21 mouse cellular contexts compared by ENCODE assay signal in the genomic region with DNA sequence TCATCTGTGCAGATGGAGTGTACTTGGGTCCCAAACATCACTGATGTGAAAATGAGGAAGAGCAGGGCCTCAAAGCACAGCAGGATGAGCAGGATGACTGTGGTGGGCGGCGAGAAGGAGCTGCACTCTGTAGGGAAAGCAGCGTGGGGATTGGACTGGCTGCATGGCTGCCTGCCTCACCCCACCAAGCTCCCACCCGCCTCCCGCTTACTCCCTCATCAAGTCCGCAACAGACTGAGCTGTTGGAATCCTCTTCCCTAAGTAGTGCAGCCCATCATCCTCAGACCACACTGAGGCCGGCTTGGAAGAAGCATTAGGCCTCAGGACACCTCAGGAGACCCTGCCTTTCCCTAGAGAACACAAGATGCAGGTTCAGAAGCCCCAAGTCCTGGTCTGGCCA. TPM values are rescaled to one million over a fixed set of nuclear protein-coding genes. Genes with fewer than 3 reads are reported as not detected.
A peak's percentile ranks its signal among the peaks of the same experiment; 100 is the strongest.
DNase-seq lines count a peak whose midpoint lies in the region; ATAC-seq and TF ChIP-seq lines count a peak whose summit lies in the region.
"Had no signal": no experiment of that assay in that cellular context is flagged by ENCODE, and none has a peak within 500 bp of the region (broad histone marks: within the 10 kb centered on the region; RNA-seq: fewer than 3 reads in every experiment).

No protein-coding gene starts in this region.

- no peak for TF ChIP-seq CTCF in kidney, postnatal 0 days (IDR thresholded peaks at IDR 0.05; ENCODE audit: low read depth)

- no peaks in the 10 kb centered on the region for H3K4me1 ChIP-seq in kidney, postnatal 0 days (replicated peaks; ENCODE audit: insufficient read depth, low read length)
- H3K4me1 ChIP-seq: embryonic facial prominence, embryonic 12.5 days; forebrain, embryonic 12.5 days; heart, embryonic 10.5 days; hindbrain, embryonic 12.5 days had no signal

- peaks cover 59% of the 10 kb centered on the region for H3K36me3 ChIP-seq in kidney, postnatal 0 days (ENCODE audit: insufficient read depth, low read length)

- no peaks in the 10 kb centered on the region for H3K27me3 ChIP-seq in kidney, postnatal 0 days (ENCODE audit: insufficient read depth, low read length)
- H3K27me3 ChIP-seq: embryonic facial prominence, embryonic 12.5 days; forebrain, embryonic 12.5 days; hindbrain, embryonic 12.5 days had no signal

- no peak overlapping the region for H3K27ac ChIP-seq in kidney, postnatal 0 days
- H3K27ac ChIP-seq: embryonic facial prominence, embryonic 12.5 days; forebrain, embryonic 12.5 days; heart, embryonic 10.5 days; hindbrain, embryonic 12.5 days had no signal

- 72% methylated on average over 7 of the region's 7 CpGs for WGBS in kidney, postnatal 0 days

- no peak overlapping the region for H3K4me2 ChIP-seq in kidney, postnatal 0 days (ENCODE audit: low read length)
- H3K4me2 ChIP-seq: embryonic facial prominence, embryonic 12.5 days; forebrain, embryonic 12.5 days; hindbrain, embryonic 12.5 days had no signal

- ATAC-seq in kidney, postnatal 0 days (replicated peaks; ENCODE audit: low FRiP score, low read depth) = peak; percentile 50
- ATAC-seq: forebrain, embryonic 16.5 days had no signal

- DNase-seq in frontal cortex, postnatal 36 days (ENCODE audit: low spot score in 2 of 2) = peak; percentile 2 to 7
- DNase-seq in frontal cortex, postnatal 10 days (ENCODE audit: low spot score in 2 of 2) = no peak
- peak; percentile 5 for DNase-seq in kidney, postnatal 0 days (ENCODE audit: low spot score)
- no peak for DNase-seq in kidney, postnatal 36 days
- DNase-seq in left cerebral cortex, adult 18-20 months (ENCODE audit: low spot score in 2 of 2) = peak; percentile 6 to 13
- no peak for DNase-seq in left cerebral cortex, adult 8-10 months (ENCODE audit: low spot score in 2 of 2)
- DNase-seq in brain, adult 2 months (ENCODE audit: low read depth, low spot score) = peak; percentile 46
- DNase-seq in retina, embryonic 14.5 days (ENCODE audit: low spot score) = no peak
- DNase-seq: adrenal gland, postnatal 10 days; cerebellum, adult 11-12 months; cerebellum, adult 9-10 months; cerebellum, postnatal 25 days; gastrocnemius, postnatal 10 days; heart, adult 18-20 months; heart, postnatal 10 days; heart, postnatal 4 days had no signal

- no peaks in the 10 kb centered on the region for H3K9me3 ChIP-seq in kidney, postnatal 0 days (replicated peaks; ENCODE audit: low read length)
- H3K9me3 ChIP-seq: embryonic facial prominence, embryonic 12.5 days; forebrain, embryonic 12.5 days; heart, embryonic 10.5 days; hindbrain, embryonic 12.5 days had no signal

- H3K9ac ChIP-seq in kidney, postnatal 0 days (ENCODE audit: low read depth, low read length) = no peak overlapping the region
- H3K9ac ChIP-seq: embryonic facial prominence, embryonic 12.5 days; forebrain, embryonic 12.5 days; hindbrain, embryonic 12.5 days had no signal

- H3K4me3 ChIP-seq in kidney, postnatal 0 days (replicated peaks; ENCODE audit: low read depth, low read length) = no peak overlapping the region
- H3K4me3 ChIP-seq: embryonic facial prominence, embryonic 12.5 days; forebrain, embryonic 12.5 days; heart, embryonic 10.5 days; hindbrain, embryonic 12.5 days had no signal

RNA-seq across cellular contexts. Expression of gene Zdhhc3, which starts 32.6 kb away (rescaled TPM):
- 57.9 and 58.7 TPM in 2 replicates for polyA plus RNA-seq in kidney, postnatal 0 days (2015; fragmentation: Nextera tagmentation; extraction: Ambion mirVana)
- total RNA-seq in left cerebral cortex, adult 18-20 months (2021) = 10 to 100 TPM; 65.5 to 66.3 TPM
- 10 to 100 TPM; 61.7 to 72.3 (median 68.8) TPM for total RNA-seq in left cerebral cortex, adult 8-10 months (2022)

RNA-seq across cellular contexts. Expression of gene Exosc7, which starts 32.7 kb away (rescaled TPM):
- 90.9 and 91.1 TPM in 2 replicates for polyA plus RNA-seq in kidney, postnatal 0 days (2015; fragmentation: Nextera tagmentation; extraction: Ambion mirVana)
- total RNA-seq in left cerebral cortex, adult 18-20 months (2021) = 10 to 100 TPM; 43.7 to 47.0 TPM
- total RNA-seq in left cerebral cortex, adult 8-10 months (2022) = 10 to 100 TPM; 34.7 to 46.4 (median 40.9) TPM

RNA-seq across cellular contexts. Expression of gene Tgm4, which starts 45.8 kb away (rescaled TPM):
- polyA plus RNA-seq in kidney, postnatal 0 days (2015; fragmentation: Nextera tagmentation; extraction: Ambion mirVana) = 0.36 TPM in 1 of 2 replicates, not detected in the other
- total RNA-seq in left cerebral cortex, adult 18-20 months (2021) = 1 to 10 TPM; 1.1 to 2.0 TPM
- 1 to 10 TPM in 3 of 4 experiments, under 1 TPM in 1; 0.88 to 3.2 (median 1.6) TPM for total RNA-seq in left cerebral cortex, adult 8-10 months (2022)
- total RNA-seq: heart, adult 18-20 months; heart, postnatal 10 days; heart, postnatal 4 days had no signal

RNA-seq across cellular contexts. Expression of gene Tmem42, which starts 59.2 kb away (rescaled TPM):
- polyA plus RNA-seq in kidney, postnatal 0 days (2015; fragmentation: Nextera tagmentation; extraction: Ambion mirVana) = 34.2 and 35.6 TPM in 2 replicates
- 10 to 100 TPM; 21.0 to 21.5 TPM for total RNA-seq in left cerebral cortex, adult 18-20 months (2021)
- 10 to 100 TPM; 24.1 to 27.6 (median 26.2) TPM for total RNA-seq in left cerebral cortex, adult 8-10 months (2022)

Comparison
In these comparisons a context has a peak if more than half of its experiments do, and no peak if none do; other contexts are left out.
1. DNase-seq: peak in frontal cortex, postnatal 36 days (2 of 2), kidney, postnatal 0 days (single experiment), left cerebral cortex, adult 18-20 months (2 of 2) and brain, adult 2 months (single experiment); none in frontal cortex, postnatal 10 days (0 of 2), kidney, postnatal 36 days (0 of 2), left cerebral cortex, adult 8-10 months (0 of 2) and retina, embryonic 14.5 days (single experiment).